Mouse (Mus musculus) intestine, embryonic 16.5 days (tissue): ENCODE measurements at regions not wholly inside any gene's neighbourhood (a gene's known extent, or its start where the extent isn't known, plus 50 kb on each side); places are given as distances from the start of the nearest gene placed in this dataset.

ENCODE experiments used
- ATAC-seq: fragments of 200-750 bp; cut with Nextera tagmentation; 2 replicates; pipeline ENCODE4 v1.8.0; 2017; ENCODE audit warnings: moderate TSS enrichment, moderate library complexity
- H3K27ac ChIP-seq: fragments of 300-500 bp; sonication (generic); 2 replicates; pipeline ENCODE4 v1.5.1; 2014; ENCODE audit warnings: mild to moderate bottlenecking, low read length
- H3K27me3 ChIP-seq: fragments of 300-500 bp; sonication (generic); replicated peaks from 2 replicates; pipeline ENCODE4 v1.6.1; 2014; ENCODE audit warnings: low read length, control low read depth, mixed read lengths; ENCODE audit not compliant: control insufficient read depth, insufficient read depth
- H3K36me3 ChIP-seq: fragments of 300-500 bp; sonication (generic); 2 replicates; pipeline ENCODE4 v1.6.1; 2014; ENCODE audit warnings: low read length, control low read depth; ENCODE audit not compliant: control insufficient read depth, insufficient read depth
- H3K4me1 ChIP-seq: fragments of 300-500 bp; sonication (generic); 2 replicates; pipeline ENCODE4 v1.6.1; 2014; ENCODE audit warnings: low read length, control low read depth, mixed read lengths; ENCODE audit not compliant: control insufficient read depth, insufficient read depth
- H3K4me2 ChIP-seq: fragments of 300-500 bp; sonication (generic); 2 replicates; pipeline ENCODE4 v1.6.1; 2014; ENCODE audit warnings: low read depth, low read length, control low read depth
- H3K4me3 ChIP-seq: fragments of 300-500 bp; sonication (generic); 2 replicates; pipeline ENCODE4 v1.5.1; 2014; ENCODE audit warnings: mild to moderate bottlenecking, low read length
- H3K9ac ChIP-seq: fragments of 300-500 bp; sonication (generic); 2 replicates; pipeline ENCODE4 v1.6.1; 2014; ENCODE audit warnings: low read depth, low read length
- H3K9me3 ChIP-seq: fragments of 300-500 bp; sonication (generic); 2 replicates; pipeline ENCODE4 v1.6.1; 2016; ENCODE audit warnings: low read length, control low read depth; ENCODE audit not compliant: control insufficient read depth
- WGBS: fragments of 180-500 bp; shearing (Covaris S2); extraction: QIAGEN DNeasy Blood & Tissue Kit; methylation state at CpG from one replicate; pipeline ENCODE4 v1.1.7; 2014; 5-methylcytosine and 5-hydroxymethylcytosine counted together

GRCm38 (mm10) chr3:144362472-144362871 is 157.5 kb upstream of the Lmo4 start:
- Histone ChIP-seq H3K4me1 (no peaks in the 10 kb centered on the region), H3K27ac (no peak overlapping the region), H3K4me3 (no peak overlapping the region), H3K9ac (no peak overlapping the region), H3K36me3 (no peaks in the 10 kb centered on the region), H3K27me3 (no peaks in the 10 kb centered on the region), H3K4me2 (no peak overlapping the region), H3K9me3 (peaks cover 3% of the 10 kb centered on the region; the same call in 1 of the 2 replicates)
- WGBS: 66% methylated on average over 10 of the region's 10 CpGs
- ATAC-seq: no peak

DNA sequence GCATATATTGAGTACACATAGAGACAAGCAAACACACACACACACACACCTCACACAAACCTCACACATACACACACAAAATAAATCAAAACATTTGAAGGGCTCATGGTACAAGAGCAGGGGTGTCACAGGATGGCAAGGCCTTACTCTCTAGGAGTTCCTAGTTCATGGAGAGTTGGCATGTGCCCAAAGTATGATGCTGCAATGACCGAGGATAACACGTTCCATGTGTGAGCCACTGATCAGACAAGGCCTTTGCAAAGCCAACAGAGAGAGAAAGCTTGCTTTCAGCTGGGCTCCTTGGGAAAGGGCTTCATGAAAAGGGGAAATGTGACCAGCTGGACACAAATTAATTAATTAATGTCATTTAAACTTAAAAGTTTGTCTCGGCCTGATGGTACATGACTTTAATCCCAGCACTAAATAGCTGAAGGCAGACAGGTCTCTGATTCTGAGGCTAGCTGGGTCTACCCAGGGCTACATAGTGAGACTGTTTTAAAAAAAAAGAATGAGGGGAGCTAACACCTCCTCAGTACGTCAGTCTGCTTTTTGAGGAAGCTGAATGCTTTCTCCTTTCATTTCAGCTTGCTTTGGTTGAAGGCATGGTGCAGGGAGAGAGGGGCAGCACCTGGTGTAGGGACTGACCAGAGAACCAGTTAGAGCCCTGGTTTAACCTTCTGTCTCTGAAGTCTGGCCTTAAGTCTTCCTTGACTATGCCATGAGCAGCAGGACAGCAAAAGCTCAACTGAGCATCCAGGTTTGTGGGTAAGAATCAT is 156.4 kb upstream of the Lmo4 start:
- H3K36me3 ChIP-seq: no peaks in the 10 kb centered on the region
- no peak for ATAC-seq
- no peak overlapping the region for H3K27ac ChIP-seq

DNA sequence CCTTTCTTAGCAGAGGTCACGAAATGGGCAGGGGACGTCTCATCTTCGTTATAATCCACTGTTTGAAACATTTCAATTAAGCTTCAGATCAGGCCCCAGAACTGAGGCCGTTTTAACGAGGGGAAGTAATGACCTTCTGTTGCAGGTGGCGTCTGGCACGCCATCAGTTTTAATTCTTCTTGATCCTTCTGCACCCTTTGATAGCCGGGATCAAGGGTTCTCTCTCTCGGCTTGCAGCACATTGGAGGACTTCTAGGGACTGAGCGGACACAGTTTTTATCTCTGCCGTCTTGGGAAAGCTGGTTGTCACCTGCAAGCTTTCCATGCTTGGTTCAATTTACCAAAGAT is 151.9 kb upstream of the Lmo4 start:
- no peak for ATAC-seq
- 78% methylated on average over 11 of the region's 11 CpGs for WGBS

More for the DNA sequence above, 156.4 kb upstream of the Lmo4 start:
- no peaks in the 10 kb centered on the region for H3K27me3 ChIP-seq
- no peak overlapping the region for H3K4me3 ChIP-seq
- WGBS: 81% methylated on average over 4 of the region's 4 CpGs
- H3K4me1 ChIP-seq: no peaks in the 10 kb centered on the region
- H3K9me3 ChIP-seq: peaks cover 3% of the 10 kb centered on the region; the same call in 1 of the 2 replicates
- no peak overlapping the region for H3K4me2 ChIP-seq
- no peak overlapping the region for H3K9ac ChIP-seq

DNA sequence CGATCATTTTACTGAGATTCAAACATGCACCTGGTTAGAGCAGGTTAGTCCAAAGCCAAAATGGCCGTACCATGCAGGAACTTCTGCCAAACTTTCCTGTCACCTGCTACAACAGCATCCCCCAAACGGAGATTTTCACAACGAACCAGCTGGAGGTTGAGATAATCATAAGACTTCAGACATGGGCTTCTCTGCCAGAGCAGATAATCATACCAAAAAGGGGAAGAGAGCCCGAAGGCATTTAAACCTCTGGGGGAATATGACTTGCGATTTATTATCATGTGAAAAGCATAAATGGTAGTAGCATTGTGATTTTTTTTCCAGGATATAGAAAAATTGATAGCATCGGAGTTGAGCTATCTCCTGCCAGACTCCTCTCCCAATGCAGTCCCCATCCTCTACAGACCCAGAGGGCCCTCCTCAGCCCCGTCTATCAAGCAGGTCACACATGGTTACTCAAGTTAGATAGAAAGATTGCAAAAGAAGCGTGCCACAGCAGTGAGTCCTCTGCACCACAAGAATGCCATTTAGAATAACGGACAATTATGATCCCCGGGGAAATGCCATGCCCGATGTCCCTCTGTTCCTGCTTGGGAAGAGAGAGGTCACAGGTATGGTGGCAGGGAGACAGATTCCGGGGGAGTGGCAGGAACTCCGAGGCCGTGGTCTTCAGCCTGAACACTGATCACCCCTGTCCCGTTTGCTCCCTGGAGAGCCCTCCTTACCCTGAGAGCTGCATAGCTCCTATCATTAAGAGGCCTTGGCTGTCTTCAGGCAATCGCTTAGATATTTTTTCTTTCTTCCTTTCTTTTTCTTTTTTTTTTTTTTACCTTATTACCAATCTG is 151.3 kb upstream of the Lmo4 start:
- WGBS: 88% methylated on average over 17 of the region's 17 CpGs
- Histone ChIP-seq H3K27me3 (no peaks in the 10 kb centered on the region), H3K9ac (no peak overlapping the region), H3K36me3 (no peaks in the 10 kb centered on the region), H3K9me3 (peaks cover 3% of the 10 kb centered on the region; the same call in 1 of the 2 replicates), H3K4me1 (no peaks in the 10 kb centered on the region), H3K4me3 (no peak overlapping the region), H3K4me2 (no peak overlapping the region), H3K27ac (no peak overlapping the region)
- no peak for ATAC-seq

More for the DNA sequence above, 151.9 kb upstream of the Lmo4 start:
- no peaks in the 10 kb centered on the region for H3K4me1 ChIP-seq
- H3K36me3 ChIP-seq: no peaks in the 10 kb centered on the region
- H3K27ac ChIP-seq: no peak overlapping the region
- H3K27me3 ChIP-seq: no peaks in the 10 kb centered on the region
- no peak overlapping the region for H3K4me2 ChIP-seq
- H3K9me3 ChIP-seq: peaks cover 3% of the 10 kb centered on the region; the same call in 1 of the 2 replicates
- no peak overlapping the region for H3K4me3 ChIP-seq
- no peak overlapping the region for H3K9ac ChIP-seq

- Histone ChIP-seq H3K9me3 (no peaks in the 10 kb centered on the region), H3K4me1 (no peaks in the 10 kb centered on the region), H3K36me3 (no peaks in the 10 kb centered on the region), H3K9ac (no peak overlapping the region), H3K4me2 (no peak overlapping the region), H3K4me3 (no peak overlapping the region), H3K27me3 (no peaks in the 10 kb centered on the region), H3K27ac (no peak overlapping the region)
- no peak for ATAC-seq
- 96% methylated on average over 4 of the region's 4 CpGs for WGBS
Measured at GRCm38 (mm10) chr3:144352559-144352958, 147.5 kb upstream of the Lmo4 start.

DNA sequence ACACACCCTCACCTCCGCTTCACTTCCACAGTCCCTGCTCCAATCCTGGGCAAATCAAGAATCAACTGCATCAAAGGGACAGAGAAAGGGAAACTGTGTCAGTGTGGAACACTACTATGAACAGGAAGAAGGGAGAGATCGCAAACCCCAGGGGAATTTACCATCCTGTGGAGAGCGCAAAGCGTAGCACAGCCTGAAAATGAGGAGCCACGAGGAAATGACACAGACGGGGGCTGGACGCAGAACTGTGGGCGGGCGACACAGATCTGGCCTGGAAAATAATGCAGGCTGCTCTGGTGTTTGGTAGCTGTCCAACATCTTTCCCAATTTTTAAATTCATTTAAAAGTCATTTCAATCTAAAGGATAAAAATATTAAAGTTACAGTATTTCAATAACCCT is 143.4 kb upstream of the Lmo4 start:
- Histone ChIP-seq H3K27me3 (no peaks in the 10 kb centered on the region), H3K4me3 (no peak overlapping the region), H3K27ac (no peak overlapping the region), H3K4me1 (no peaks in the 10 kb centered on the region), H3K36me3 (no peaks in the 10 kb centered on the region), H3K9me3 (no peaks in the 10 kb centered on the region), H3K4me2 (no peak overlapping the region), H3K9ac (no peak overlapping the region)
- 77% methylated on average over 9 of the region's 9 CpGs for WGBS
- no peak for ATAC-seq

GRCm38 (mm10) chr3:144335237-144335636 is 130.2 kb upstream of the Lmo4 start:
- no peak for ATAC-seq
- Histone ChIP-seq H3K4me1 (no peaks in the 10 kb centered on the region), H3K27me3 (no peaks in the 10 kb centered on the region), H3K36me3 (no peaks in the 10 kb centered on the region), H3K27ac (no peak overlapping the region), H3K4me3 (no peak overlapping the region), H3K9ac (no peak overlapping the region), H3K9me3 (no peaks in the 10 kb centered on the region), H3K4me2 (no peak overlapping the region)
- 48% methylated on average over 3 of the region's 3 CpGs for WGBS

DNA sequence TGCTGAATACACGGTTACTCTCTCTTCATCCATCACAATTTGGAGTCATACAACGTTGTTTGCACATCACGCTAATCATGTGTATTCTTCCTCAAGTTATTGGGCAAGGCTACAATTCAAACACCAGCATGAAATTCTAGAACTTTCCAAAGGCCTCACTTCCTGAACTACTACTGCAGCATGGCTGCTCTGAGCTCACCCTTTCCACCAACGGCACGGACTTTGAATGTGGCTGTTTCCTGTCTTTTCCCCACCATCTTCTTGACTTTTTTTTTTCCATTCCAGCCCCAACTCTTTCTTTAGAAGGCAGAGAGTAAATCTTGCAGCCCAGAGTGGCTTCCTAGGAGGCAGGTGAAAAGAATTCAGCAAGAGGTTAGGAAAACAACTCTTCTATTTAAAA is 129.2 kb upstream of the Lmo4 start:
- Histone ChIP-seq H3K36me3 (no peaks in the 10 kb centered on the region), H3K27ac (no peak overlapping the region), H3K4me3 (no peak overlapping the region), H3K9ac (no peak overlapping the region), H3K9me3 (no peaks in the 10 kb centered on the region), H3K4me1 (no peaks in the 10 kb centered on the region), H3K27me3 (no peaks in the 10 kb centered on the region), H3K4me2 (no peak overlapping the region)
- no peak for ATAC-seq
- 72% methylated on average over 5 of the region's 5 CpGs for WGBS

- H3K36me3 ChIP-seq: no peaks in the 10 kb centered on the region
- no peaks in the 10 kb centered on the region for H3K4me1 ChIP-seq
- WGBS: 28% methylated on average over 5 of the region's 5 CpGs
- H3K4me2 ChIP-seq: no peak overlapping the region
- no peak overlapping the region for H3K4me3 ChIP-seq
- H3K9me3 ChIP-seq: no peaks in the 10 kb centered on the region
- H3K27ac ChIP-seq: no peak overlapping the region
- no peak for ATAC-seq
- no peaks in the 10 kb centered on the region for H3K27me3 ChIP-seq
- no peak overlapping the region for H3K9ac ChIP-seq
Measured at GRCm38 (mm10) chr3:144332353-144332752, 127.3 kb upstream of the Lmo4 start.
